Mouse (Mus musculus) kidney, embryonic 14.5 days (tissue): ENCODE measurements around the gene Msrb3. TPM values are rescaled to one million over a fixed set of nuclear protein-coding genes. Genes with fewer than 3 reads are reported as not detected.

Source experiments
- ATAC-seq: fragments of 200-750 bp; cut with Nextera tagmentation; 2 replicates; pipeline ENCODE4 v1.8.0; 2017; ENCODE audit warnings: moderate number of reproducible peaks, mild to moderate bottlenecking, moderate TSS enrichment, moderate library complexity; ENCODE audit not compliant: low FRiP score, low TSS enrichment
- H3K27ac ChIP-seq: fragments of 300-500 bp; sonication (generic); 2 replicates; pipeline ENCODE4 v1.5.1; 2014; ENCODE audit warnings: low read depth, mild to moderate bottlenecking, low read length, moderate library complexity, mixed read lengths
- H3K27me3 ChIP-seq: fragments of 300-500 bp; sonication (generic); 2 replicates; pipeline ENCODE4 v1.6.1; 2014; ENCODE audit warnings: mild to moderate bottlenecking, low read length; ENCODE audit not compliant: control insufficient read depth, insufficient read depth
- H3K36me3 ChIP-seq: fragments of 300-500 bp; sonication (generic); 2 replicates; pipeline ENCODE4 v1.6.1; 2014; ENCODE audit warnings: low read length, mixed read lengths; ENCODE audit not compliant: control insufficient read depth, insufficient read depth
- H3K4me1 ChIP-seq: fragments of 300-500 bp; sonication (generic); 2 replicates; pipeline ENCODE4 v1.6.1; 2014; ENCODE audit warnings: low read length, mixed read lengths; ENCODE audit not compliant: control insufficient read depth, insufficient read depth
- H3K4me2 ChIP-seq: fragments of 300-500 bp; sonication (generic); replicated peaks from 2 replicates; pipeline ENCODE4 v1.6.1; 2014; ENCODE audit warnings: low read depth, mild to moderate bottlenecking, low read length
- H3K4me3 ChIP-seq: fragments of 300-500 bp; sonication (generic); 2 replicates; pipeline ENCODE4 v1.5.1; 2014; ENCODE audit warnings: mild to moderate bottlenecking, low read length
- H3K9ac ChIP-seq: fragments of 300-500 bp; sonication (generic); 2 replicates; pipeline ENCODE4 v1.6.1; 2014; ENCODE audit warnings: low read depth, mild to moderate bottlenecking, low read length, moderate library complexity
- H3K9me3 ChIP-seq: fragments of 300-500 bp; sonication (generic); 2 replicates; pipeline ENCODE4 v1.6.1; 2016; ENCODE audit warnings: low read length; ENCODE audit not compliant: control insufficient read depth
- WGBS: fragments of 180-500 bp; shearing (Covaris S2); extraction: QIAGEN DNeasy Blood & Tissue Kit; methylation state at CpG from one replicate; pipeline ENCODE4 v1.1.7; 2014; 5-methylcytosine and 5-hydroxymethylcytosine counted together
- polyA plus RNA-seq: library from polyadenylated mRNA; unstranded; fragments of >200 nt; fragmentation: Nextera tagmentation; extraction: Ambion mirVana; gene quantifications from 2 replicates; pipeline ENCODE4 v1.2.1, GENCODE M21; 2014

Gene Msrb3
- polyA plus RNA-seq: 10.2 TPM in 2 replicates

DNA sequence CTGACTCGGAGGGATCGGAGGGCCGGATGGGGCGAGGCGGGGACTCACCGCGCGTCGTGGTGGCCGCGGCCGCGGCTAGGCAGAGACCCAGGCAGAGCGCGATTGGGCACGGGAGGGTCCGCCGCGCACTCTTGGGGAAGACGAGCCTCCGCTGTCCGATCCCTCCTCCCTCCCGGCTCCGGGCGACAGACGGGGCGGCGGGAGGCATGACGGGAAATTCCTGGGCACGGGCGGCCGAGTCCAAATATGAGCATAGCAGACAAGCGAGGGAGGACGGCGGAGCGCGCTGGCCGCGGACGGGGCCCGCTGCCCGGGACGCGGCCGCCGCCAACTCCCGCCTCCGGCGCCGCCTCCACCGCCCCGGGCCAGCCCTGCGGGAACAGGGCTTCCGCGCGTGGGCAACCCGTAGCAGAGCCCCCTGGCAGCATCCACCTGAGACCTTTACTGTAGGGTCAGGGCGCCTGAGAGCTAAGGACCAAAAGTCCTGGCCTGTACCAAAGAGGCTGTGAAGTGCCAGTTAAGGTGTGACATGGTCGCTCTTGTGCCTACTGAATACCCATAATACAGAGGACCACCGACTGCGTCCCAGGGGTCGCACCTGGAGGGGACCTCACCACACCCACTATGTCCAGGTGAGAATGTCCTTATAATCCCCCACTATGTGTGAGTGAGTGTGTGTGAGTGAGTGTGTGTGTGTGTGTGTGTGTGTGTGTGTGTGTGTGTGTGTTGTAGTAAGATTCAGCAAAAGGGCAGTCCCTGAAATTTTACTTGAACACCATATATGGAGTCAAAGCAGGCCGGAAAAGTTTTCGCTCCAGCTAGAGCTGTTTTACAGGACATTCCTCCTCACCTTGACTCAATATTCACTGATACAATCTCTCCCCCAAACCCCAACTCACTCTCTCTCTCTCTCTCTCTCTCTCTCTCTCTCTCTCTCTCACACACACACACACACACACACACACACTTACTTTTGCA is at the start of gene Msrb3:
Msrb3 (minus strand) TSS at position 317 of the 978 bp plus-strand sequence.
- no peaks in the 10 kb centered on the region for H3K9me3 ChIP-seq
- H3K4me2 ChIP-seq: peak within 1 kb of the TSS; percentile 92
- H3K4me1 ChIP-seq: 0 out of 2 replicates have a peak, but pooled peaks cover 11% of the 10 kb centered on the region
- peak; percentile 84 for ATAC-seq
- H3K4me3 ChIP-seq: peak within 1 kb of the TSS; percentile 68
- H3K27ac ChIP-seq: peak within 1 kb of the TSS; percentile 47
- H3K36me3 ChIP-seq: no peaks in the 10 kb centered on the region
- H3K9ac ChIP-seq: peak within 1 kb of the TSS; percentile 75
- H3K27me3 ChIP-seq: peaks cover 7% of the 10 kb centered on the region; the same call in 1 of the 2 replicates
- WGBS: 4% methylated on average over 48 of the region's 64 CpGs

DNA sequence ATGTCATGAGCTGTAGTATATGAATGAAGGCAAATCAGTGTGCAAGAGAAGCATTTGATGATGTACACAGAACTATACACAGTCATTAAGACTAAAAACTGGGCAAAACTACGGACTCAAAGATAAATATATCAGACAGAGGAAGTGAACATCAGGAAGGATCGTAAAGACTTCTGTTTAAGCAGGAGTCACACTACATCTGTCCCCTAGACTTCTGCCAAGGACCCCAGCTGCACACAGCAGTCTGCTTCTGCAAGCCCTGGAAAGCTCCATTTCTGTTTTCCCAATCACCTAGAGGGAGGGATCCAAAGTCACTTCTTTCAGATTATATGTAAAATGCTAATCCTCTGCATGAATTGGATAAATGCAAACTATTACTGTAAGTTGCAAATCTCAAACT is 49.6 kb upstream of the Msrb3 start:
- no peaks in the 10 kb centered on the region for H3K9me3 ChIP-seq
- no peak overlapping the region for H3K4me3 ChIP-seq
- H3K27ac ChIP-seq: no peak overlapping the region
- H3K36me3 ChIP-seq: no peaks in the 10 kb centered on the region; the same call in 1 of the 2 replicates
- 48% methylated on average over 2 of the region's 2 CpGs for WGBS
- ATAC-seq: no peak
- no peak overlapping the region for H3K4me2 ChIP-seq
- H3K9ac ChIP-seq: no peak overlapping the region
- H3K4me1 ChIP-seq: 0 out of 2 replicates have a peak, but pooled peaks cover 10% of the 10 kb centered on the region
- no peaks in the 10 kb centered on the region for H3K27me3 ChIP-seq

DNA sequence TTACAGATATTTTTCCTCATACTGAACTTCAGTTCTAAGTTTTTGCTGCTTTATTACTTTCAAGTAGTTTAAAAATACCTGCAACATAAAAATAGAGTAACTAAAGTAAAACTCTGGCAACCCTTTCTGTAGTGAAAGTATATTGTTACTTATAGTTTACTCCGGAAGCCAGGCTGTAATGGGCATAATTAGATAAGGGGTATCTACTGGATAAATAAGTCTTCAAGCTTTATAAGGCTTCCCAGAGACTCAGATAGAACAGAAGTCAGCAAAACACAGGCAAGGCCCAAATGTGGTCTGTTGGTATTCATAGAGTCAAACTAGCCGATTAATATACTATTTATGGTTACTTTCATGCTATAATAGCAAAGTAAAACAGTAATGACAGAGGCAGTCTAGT is 48.9 kb upstream of the Msrb3 start:
- H3K27ac ChIP-seq: no peak overlapping the region
- H3K4me3 ChIP-seq: no peak overlapping the region
- no peaks in the 10 kb centered on the region; the same call in 1 of the 2 replicates for H3K36me3 ChIP-seq

DNA sequence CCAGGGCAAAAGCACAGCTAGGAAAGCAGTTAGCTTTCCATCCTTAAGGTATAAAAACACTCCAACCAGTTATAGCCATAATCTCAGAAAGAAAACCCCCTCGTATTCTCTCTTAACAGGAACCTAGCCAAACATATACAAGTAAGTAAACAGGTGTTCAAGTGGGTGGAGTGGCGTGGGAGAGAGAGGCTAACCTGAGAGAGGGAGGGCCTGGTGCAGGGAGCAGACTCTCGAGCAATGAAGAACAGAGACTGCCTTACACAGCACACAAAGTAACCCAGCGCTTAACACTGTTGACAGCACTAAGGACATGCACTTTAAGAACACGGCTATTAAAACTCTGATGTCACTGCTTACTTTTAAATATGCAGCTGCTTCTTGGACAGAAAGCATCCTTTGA is 47.9 kb upstream of the Msrb3 start:
- WGBS: 87% methylated on average over 5 of the region's 5 CpGs
- Histone ChIP-seq H3K36me3 (no peaks in the 10 kb centered on the region; the same call in 1 of the 2 replicates), H3K4me3 (no peak overlapping the region), H3K27ac (no peak overlapping the region), H3K9ac (no peak overlapping the region), H3K27me3 (no peaks in the 10 kb centered on the region), H3K4me2 (no peak overlapping the region), H3K9me3 (no peaks in the 10 kb centered on the region), H3K4me1 (0 out of 2 replicates have a peak, but pooled peaks cover 5% of the 10 kb centered on the region)
- no peak for ATAC-seq

More for the DNA sequence above, 48.9 kb upstream of the Msrb3 start:
- Histone ChIP-seq H3K4me1 (0 out of 2 replicates have a peak, but pooled peaks cover 9% of the 10 kb centered on the region), H3K4me2 (no peak overlapping the region), H3K9ac (no peak overlapping the region), H3K27me3 (no peaks in the 10 kb centered on the region), H3K9me3 (no peaks in the 10 kb centered on the region)
- 86% methylated on average over 2 of the region's 2 CpGs for WGBS
- no peak for ATAC-seq

DNA sequence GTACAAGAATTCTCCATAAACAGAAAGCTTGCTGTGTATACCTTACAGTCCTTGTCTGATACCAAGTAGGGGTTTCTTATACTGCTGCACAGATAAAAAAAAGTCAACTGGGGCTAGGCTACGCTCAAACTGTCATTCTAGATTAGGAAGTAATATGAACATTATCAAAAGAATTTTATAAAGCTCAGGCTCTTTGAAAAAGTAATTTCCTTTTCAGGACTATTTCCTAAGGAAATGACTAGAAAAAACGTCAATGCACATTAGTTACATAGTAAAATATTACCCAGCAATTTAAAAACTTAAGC is 40.0 kb upstream of the Msrb3 start:
- no peak for ATAC-seq
- Histone ChIP-seq H3K27me3 (no peaks in the 10 kb centered on the region), H3K36me3 (no peaks in the 10 kb centered on the region), H3K4me1 (no peaks in the 10 kb centered on the region), H3K4me2 (no peak overlapping the region), H3K9ac (no peak overlapping the region), H3K4me3 (no peak overlapping the region), H3K9me3 (no peaks in the 10 kb centered on the region), H3K27ac (no peak overlapping the region)
- WGBS: 77% methylated on average over 2 of the region's 2 CpGs

DNA sequence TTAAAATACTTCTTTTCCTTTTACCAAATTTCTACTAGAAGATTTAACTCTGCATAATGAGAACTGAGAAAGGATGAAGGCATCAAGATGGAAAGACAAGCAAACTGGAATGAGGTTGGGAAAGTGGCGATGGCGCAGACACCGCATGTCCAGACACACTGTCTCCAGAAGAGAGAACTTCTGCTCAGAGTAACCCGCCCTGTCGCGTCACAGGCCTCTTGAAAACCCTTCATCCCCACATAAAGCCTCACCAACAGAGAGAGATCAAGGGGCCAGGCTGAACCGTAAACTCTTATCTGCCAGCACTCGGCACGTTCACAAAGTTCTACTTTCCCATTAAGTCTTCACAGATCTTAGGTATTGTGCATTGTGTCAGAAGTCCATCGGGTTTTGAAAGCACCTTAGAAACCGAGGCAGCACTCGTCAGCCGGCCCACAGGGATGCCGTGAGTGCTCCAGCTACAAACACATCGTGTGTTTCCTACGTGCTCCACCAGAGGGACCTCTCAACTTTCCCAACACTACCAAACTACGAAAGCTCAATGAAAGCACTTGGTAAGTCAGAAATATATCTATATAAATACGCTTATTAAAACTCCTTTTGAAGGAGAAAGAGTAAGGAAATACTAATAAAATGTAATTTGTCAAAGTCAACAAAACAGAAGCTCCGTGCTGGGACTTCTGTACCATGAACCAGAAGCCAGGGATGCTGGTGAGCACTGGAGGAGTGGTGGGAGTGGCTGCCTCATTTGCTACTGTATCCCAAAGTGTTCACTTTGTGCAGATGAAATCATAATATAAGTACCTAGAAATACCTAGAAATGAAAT is 39.4 kb upstream of the Msrb3 start:
- H3K4me2 ChIP-seq: no peak overlapping the region
- WGBS: 56% methylated on average over 19 of the region's 19 CpGs

DNA sequence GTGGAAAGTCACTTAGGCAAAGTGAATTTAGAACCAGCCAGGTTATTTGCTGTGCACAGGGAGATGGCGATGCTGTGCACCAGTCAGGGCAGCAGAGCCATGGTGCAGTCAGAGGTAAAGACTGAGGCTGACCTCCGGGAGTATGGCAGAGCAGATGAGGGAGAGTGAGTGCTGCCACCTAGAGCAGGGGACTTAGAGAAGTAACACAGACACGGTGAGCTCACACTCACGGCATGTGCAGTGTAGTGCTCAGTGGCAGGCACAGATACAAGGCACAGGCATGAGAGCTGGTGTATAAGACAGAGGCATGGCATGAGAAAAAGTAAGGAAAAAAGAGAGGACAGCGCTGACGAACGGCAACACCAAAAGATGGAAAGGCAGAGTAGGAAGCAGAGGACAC is 30.6 kb upstream of the Msrb3 start:
- H3K4me3 ChIP-seq: no peak overlapping the region
- WGBS: 76% methylated on average over 7 of the region's 7 CpGs

More for the DNA sequence above, 39.4 kb upstream of the Msrb3 start:
- Histone ChIP-seq H3K4me1 (no peaks in the 10 kb centered on the region), H3K9me3 (no peaks in the 10 kb centered on the region), H3K27me3 (no peaks in the 10 kb centered on the region), H3K36me3 (no peaks in the 10 kb centered on the region), H3K4me3 (no peak overlapping the region), H3K27ac (no peak overlapping the region), H3K9ac (no peak overlapping the region)
- ATAC-seq: no peak

DNA sequence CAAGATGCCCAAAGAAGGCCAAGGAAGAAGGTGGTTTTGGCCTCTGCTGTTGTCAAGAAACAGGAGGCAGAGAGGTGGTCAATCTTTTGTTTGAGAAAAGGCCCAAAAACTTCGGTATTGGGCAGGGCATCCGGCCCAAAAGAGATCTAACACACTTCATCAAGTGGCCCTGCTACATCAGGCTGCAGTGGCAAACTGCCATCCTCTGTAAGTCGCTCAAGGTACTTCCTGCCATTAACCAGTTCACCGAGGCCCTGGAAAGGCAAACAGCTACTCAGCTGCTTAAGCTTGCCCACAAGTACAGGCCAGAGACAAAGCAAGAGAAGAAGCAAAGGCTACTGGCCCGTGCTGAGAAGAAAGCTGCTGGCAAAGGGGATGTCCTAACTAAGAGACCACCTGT is 29.3 kb upstream of the Msrb3 start:
- no peaks in the 10 kb centered on the region for H3K27me3 ChIP-seq
- H3K9me3 ChIP-seq: no peaks in the 10 kb centered on the region
- no peak overlapping the region for H3K4me2 ChIP-seq
- H3K4me3 ChIP-seq: no peak overlapping the region
- no peaks in the 10 kb centered on the region for H3K4me1 ChIP-seq
- ATAC-seq: no peak
- no peak overlapping the region for H3K9ac ChIP-seq
- 84% methylated on average over 5 of the region's 5 CpGs for WGBS
- H3K27ac ChIP-seq: no peak overlapping the region
- H3K36me3 ChIP-seq: peaks cover 27% of the 10 kb centered on the region

More for the DNA sequence above, 30.6 kb upstream of the Msrb3 start:
- H3K27me3 ChIP-seq: no peaks in the 10 kb centered on the region
- H3K27ac ChIP-seq: no peak overlapping the region
- no peak overlapping the region for H3K9ac ChIP-seq
- H3K4me2 ChIP-seq: no peak overlapping the region
- H3K9me3 ChIP-seq: no peaks in the 10 kb centered on the region
- ATAC-seq: no peak
- H3K36me3 ChIP-seq: peaks cover 27% of the 10 kb centered on the region
- H3K4me1 ChIP-seq: no peaks in the 10 kb centered on the region
